Mouse (Mus musculus): ENCODE measurements around the gene Frmpd3.

- TF ChIP-seq CTCF (IDR thresholded peaks at IDR 0.05; ENCODE audit: low read depth, low read length): no peak
- no peak for TF ChIP-seq POLR2A (IDR thresholded peaks at IDR 0.05; ENCODE audit: insufficient read depth, low read length)
These were observed 22.9 kb upstream of the Frmpd3 start for GRCm38 (mm10) chrX:140319131-140319530.

Measured in ES-Bruce4 (cell line).